Mouse (Mus musculus): ENCODE measurements around the gene Esp1. TPM values are rescaled to one million over a fixed set of nuclear protein-coding genes. Genes with fewer than 3 reads are reported as not detected.

Esp1 gene
- polyA plus RNA-seq, 1 experiment from 2014 or later: not detected

Other genes with a start within 250 kb of the Esp1 start
- gene Esp8, start 207.1 kb upstream of the Esp1 start, polyA plus RNA-seq (2014; fragmentation: Nextera tagmentation; extraction: Ambion mirVana): not detected in 2 replicates
- gene Esp6, start 165.6 kb upstream of the Esp1 start, polyA plus RNA-seq (2014; fragmentation: Nextera tagmentation; extraction: Ambion mirVana): not detected in 2 replicates
- not detected in 2 replicates for gene Esp4, start 128.5 kb upstream of the Esp1 start, polyA plus RNA-seq (2014; fragmentation: Nextera tagmentation; extraction: Ambion mirVana)
- gene Esp3, start 95.0 kb upstream of the Esp1 start, polyA plus RNA-seq (2014; fragmentation: Nextera tagmentation; extraction: Ambion mirVana): not detected in 2 replicates
- not detected in 2 replicates for gene Crisp2, start 79.9 kb downstream of the Esp1 start, polyA plus RNA-seq (2014; fragmentation: Nextera tagmentation; extraction: Ambion mirVana)
- 6.5 and 6.7 TPM in 2 replicates for gene Rhag, start 84.0 kb downstream of the Esp1 start, polyA plus RNA-seq (2014; fragmentation: Nextera tagmentation; extraction: Ambion mirVana)
- 0.70 and 1.2 TPM in 2 replicates for gene 9130008F23Rik, start 153.4 kb downstream of the Esp1 start, polyA plus RNA-seq (2014; fragmentation: Nextera tagmentation; extraction: Ambion mirVana)
- gene Glyatl3, start 187.2 kb downstream of the Esp1 start, polyA plus RNA-seq (2014; fragmentation: Nextera tagmentation; extraction: Ambion mirVana): 0.21 and 0.79 TPM in 2 replicates
- 37.5 and 38.0 TPM in 2 replicates for gene Mut, start 207.6 kb downstream of the Esp1 start, polyA plus RNA-seq (2014; fragmentation: Nextera tagmentation; extraction: Ambion mirVana)
- gene Cenpq, start 207.9 kb downstream of the Esp1 start, polyA plus RNA-seq (2014; fragmentation: Nextera tagmentation; extraction: Ambion mirVana): 50.5 and 52.9 TPM in 2 replicates

Measured in embryonic facial prominence, embryonic 11.5 days (tissue).